ENCODE assay signal across 33 mouse cellular contexts in genomic region chr13:101368170-101368569, GRCm38 (mm10).
"Had no signal": no experiment of that assay in that cellular context is flagged by ENCODE, and none has a peak within 500 bp of the region (broad histone marks: within the 10 kb centered on the region; RNA-seq: fewer than 3 reads in every experiment).

No protein-coding gene starts in this region.

- H3K36me3 ChIP-seq: heart, embryonic 10.5 days; heart, embryonic 12.5 days; heart, embryonic 13.5 days; heart, embryonic 15.5 days; hindbrain, embryonic 10.5 days; hindbrain, embryonic 12.5 days; hindbrain, embryonic 13.5 days; hindbrain, embryonic 15.5 days; intestine, embryonic 15.5 days; kidney, embryonic 15.5 days had no signal

- H3K27ac ChIP-seq: heart, embryonic 10.5 days; heart, embryonic 13.5 days; heart, embryonic 15.5 days; hindbrain, embryonic 10.5 days; hindbrain, embryonic 12.5 days; hindbrain, embryonic 13.5 days; hindbrain, embryonic 14.5 days; hindbrain, embryonic 15.5 days; hindbrain, postnatal 0 days; intestine, embryonic 15.5 days; kidney, embryonic 15.5 days; kidney, postnatal 0 days; layer of hippocampus, adult 2 months had no signal

- DNase-seq: heart, postnatal 10 days; heart, postnatal 14 days; heart, postnatal 36 days; heart, postnatal 4 days; kidney, adult 11 months; kidney, adult 18-20 months; kidney, adult 2 months; kidney, adult 8-10 months; kidney, postnatal 10 days; kidney, postnatal 14 days; kidney, postnatal 25 days; kidney, postnatal 36 days; kidney, postnatal 4 days; layer of hippocampus, adult 9-11 months; layer of hippocampus, postnatal 36 days had no signal

- H3K4me3 ChIP-seq: heart, embryonic 10.5 days; heart, embryonic 12.5 days; heart, embryonic 13.5 days; heart, embryonic 15.5 days; hindbrain, embryonic 10.5 days; hindbrain, embryonic 12.5 days; hindbrain, embryonic 13.5 days; hindbrain, embryonic 15.5 days; intestine, embryonic 15.5 days; kidney, embryonic 15.5 days; layer of hippocampus, adult 2 months had no signal

- H3K9me3 ChIP-seq: heart, embryonic 10.5 days; heart, embryonic 12.5 days; heart, embryonic 13.5 days; heart, embryonic 15.5 days; hindbrain, embryonic 10.5 days; hindbrain, embryonic 12.5 days; hindbrain, embryonic 13.5 days; hindbrain, embryonic 15.5 days; intestine, embryonic 15.5 days; kidney, embryonic 15.5 days had no signal

- H3K4me1 ChIP-seq: heart, embryonic 10.5 days; heart, embryonic 12.5 days; heart, embryonic 15.5 days; hindbrain, embryonic 10.5 days; hindbrain, embryonic 12.5 days; hindbrain, embryonic 13.5 days; hindbrain, embryonic 15.5 days; intestine, embryonic 15.5 days; kidney, embryonic 15.5 days had no signal

- H3K9ac ChIP-seq: heart, embryonic 12.5 days; heart, embryonic 13.5 days; heart, embryonic 15.5 days; hindbrain, embryonic 12.5 days; hindbrain, embryonic 13.5 days; hindbrain, embryonic 14.5 days; hindbrain, embryonic 15.5 days; intestine, embryonic 15.5 days; kidney, embryonic 15.5 days had no signal

- ATAC-seq: hindbrain, embryonic 16.5 days; hindbrain, postnatal 0 days; inflammation-experienced regulatory T-cells, adult 6 months; intestine, embryonic 15.5 days; intestine, embryonic 16.5 days; intestine, postnatal 0 days had no signal

- H3K27me3 ChIP-seq: heart, embryonic 12.5 days; heart, embryonic 13.5 days; heart, embryonic 15.5 days; hindbrain, embryonic 12.5 days; hindbrain, embryonic 13.5 days; hindbrain, embryonic 15.5 days; intestine, embryonic 15.5 days; kidney, embryonic 15.5 days had no signal
